Mouse (Mus musculus) G1E (cell line): ENCODE results near the gene Adam19. TPM values are rescaled to one million over a fixed set of nuclear protein-coding genes. Genes with fewer than 3 reads are reported as not detected.

Source experiments
- ATAC-seq: 2 replicates; pipeline ENCODE4 v1.8.0; 2016; ENCODE audit warnings: mild to moderate bottlenecking; ENCODE audit not compliant: insufficient number of reproducible peaks, poor library complexity, low FRiP score, severe bottlenecking; ENCODE audit errors: extremely low read depth
- DNase-seq: peaks from one replicate; pipeline ENCODE4 v3.0.0; 2012; ENCODE audit warnings: low spot score
- H3K27me3 ChIP-seq: 2 replicates; pipeline ENCODE4 v1.6.1; 2012; ENCODE audit warnings: mild to moderate bottlenecking, low read length, inconsistent platforms; ENCODE audit not compliant: insufficient read depth
- H3K36me3 ChIP-seq: replicated peaks from 2 replicates; pipeline ENCODE3; 2012; ENCODE audit warnings: mild to moderate bottlenecking, inconsistent platforms
- H3K4me1 ChIP-seq: 2 replicates; pipeline ENCODE4 v1.6.1; 2012; ENCODE audit warnings: low read depth, low read length, inconsistent platforms, mixed read lengths; ENCODE audit not compliant: insufficient read depth
- H3K4me3 ChIP-seq: 2 replicates; pipeline ENCODE4 v1.5.1; 2012; ENCODE audit warnings: low read depth, mild to moderate bottlenecking, inconsistent platforms, low read length, moderate library complexity, mixed read lengths
- H3K9me3 ChIP-seq: replicated peaks from 2 replicates; pipeline ENCODE4 v1.6.1; 2012; ENCODE audit warnings: inconsistent platforms
- CTCF ChIP-seq: IDR thresholded peaks from 2 replicates; pipeline ENCODE4 v1.5.1; 2012; ENCODE audit warnings: low read depth, low read length, inconsistent platforms, mixed read lengths
- GATA1 ChIP-seq: IDR thresholded peaks from 2 replicates; pipeline ENCODE4 v1.6.1; 2012; ENCODE audit warnings: borderline replicate concordance, low read length, inconsistent platforms, mixed read lengths
- GATA2 ChIP-seq: IDR thresholded peaks from 2 replicates; pipeline ENCODE4 v1.6.1; 2012; ENCODE audit warnings: low read depth, low read length, inconsistent platforms, borderline replicate concordance
- POLR2AphosphoS5 ChIP-seq: IDR thresholded peaks from 2 replicates; pipeline ENCODE4 v1.6.1; 2012; ENCODE audit warnings: low read depth, low read length, inconsistent platforms; ENCODE audit not compliant: insufficient replicate concordance
- TAL1 ChIP-seq: conservative IDR thresholded peaks from 2 replicates; pipeline ENCODE4 v1.6.1; 2012; ENCODE audit warnings: low read depth, low read length, inconsistent platforms, mixed read lengths
- polyA plus RNA-seq: library from polyadenylated mRNA; stranded (reverse); fragments of >175 nt; gene quantifications from 2 replicates; pipeline ENCODE4 v1.2.3, GENCODE M21; 2012
- total RNA-seq, 2 experiments: library from RNA; stranded (forward) in 1 of 2; stranded (reverse) in 1 of 2; fragments of 200-1000 nt in 1 of 2; fragments of >200 nt in 1 of 2; fragmentation: Nextera tagmentation in 1 of 2; gene quantifications; 2 replicates each; pipeline ENCODE4 v1.2.3; 2014 to 2017

The Adam19 gene
- total and polyA plus RNA-seq, 3 experiments = 0.11 TPM; not detected in 2

DNA sequence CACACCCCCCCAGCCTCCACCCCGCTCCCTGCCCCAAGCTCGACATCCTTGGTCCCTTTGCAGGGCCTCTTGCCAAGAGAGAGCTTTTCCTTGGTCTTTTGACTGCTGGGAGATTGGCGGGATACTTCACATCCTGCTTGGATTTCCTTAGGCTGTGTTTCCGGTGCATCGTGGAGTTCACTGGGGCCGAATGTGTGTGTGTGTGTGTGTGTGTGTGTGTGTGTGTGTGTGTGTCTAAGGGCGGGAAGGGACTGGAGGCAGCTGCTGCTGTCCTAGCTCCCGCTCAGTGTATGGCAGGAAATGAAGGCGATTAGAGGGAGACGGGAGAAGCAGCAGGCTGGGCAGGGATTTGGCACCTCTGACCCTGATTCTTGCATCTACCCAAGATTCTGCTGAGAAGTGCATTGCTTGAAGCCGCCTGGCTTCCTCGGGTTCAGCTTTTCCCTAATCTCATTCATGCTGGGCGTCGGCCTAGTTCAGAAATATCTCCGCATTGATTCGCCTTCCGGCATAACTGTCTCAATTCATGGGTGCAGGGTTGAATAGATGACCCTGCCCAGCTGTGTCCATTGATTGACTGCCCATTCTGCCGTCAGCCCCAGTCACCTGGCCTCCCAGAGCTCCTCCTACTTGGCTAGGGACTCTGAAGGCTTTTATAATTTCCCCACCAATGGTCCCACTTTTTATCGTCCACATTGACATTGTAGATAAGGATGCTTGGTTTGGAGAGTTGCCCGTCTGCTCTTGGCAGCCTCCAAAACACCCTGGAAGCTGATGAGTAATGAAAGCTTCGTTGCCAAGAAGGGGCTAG is 9.6 kb downstream of the Adam19 start:
- H3K27me3 ChIP-seq = peaks cover 4% of the 10 kb centered on the region
- TF ChIP-seq CTCF (no peak), GATA1 (no peak), TAL1 (no peak), GATA2 (no peak), POLR2AphosphoS5 (no peak)
- H3K9me3 ChIP-seq = no peaks in the 10 kb centered on the region
- H3K4me3 ChIP-seq = no peak overlapping the region
- ATAC-seq = no peak
- no peak for DNase-seq
- H3K36me3 ChIP-seq = no peaks in the 10 kb centered on the region
- no peaks in the 10 kb centered on the region for H3K4me1 ChIP-seq

- no peak overlapping the region for H3K4me3 ChIP-seq
- no peaks in the 10 kb centered on the region for H3K36me3 ChIP-seq
- no peak for DNase-seq
- H3K9me3 ChIP-seq = no peaks in the 10 kb centered on the region
- ATAC-seq = no peak
- no peak for TF ChIP-seq TAL1
- no peak for TF ChIP-seq GATA1
- no peak for TF ChIP-seq POLR2AphosphoS5
- no peak for TF ChIP-seq CTCF
- no peak for TF ChIP-seq GATA2
- H3K27me3 ChIP-seq = peaks cover 7% of the 10 kb centered on the region
- no peaks in the 10 kb centered on the region for H3K4me1 ChIP-seq
These were observed 11.7 kb downstream of the Adam19 start for GRCm38 (mm10) chr11:46067371-46068060.

GRCm38 (mm10) chr11:46068756-46069407 is 13.1 kb downstream of the Adam19 start:
- H3K9me3 ChIP-seq = no peaks in the 10 kb centered on the region
- H3K4me1 ChIP-seq = no peaks in the 10 kb centered on the region
- no peak overlapping the region for H3K4me3 ChIP-seq
- DNase-seq (no peak), ATAC-seq (no peak)
- peaks cover 7% of the 10 kb centered on the region for H3K27me3 ChIP-seq
- no peaks in the 10 kb centered on the region for H3K36me3 ChIP-seq
- no peak for TF ChIP-seq GATA2
- no peak for TF ChIP-seq POLR2AphosphoS5
- TF ChIP-seq CTCF = no peak
- TF ChIP-seq GATA1 = no peak

DNA sequence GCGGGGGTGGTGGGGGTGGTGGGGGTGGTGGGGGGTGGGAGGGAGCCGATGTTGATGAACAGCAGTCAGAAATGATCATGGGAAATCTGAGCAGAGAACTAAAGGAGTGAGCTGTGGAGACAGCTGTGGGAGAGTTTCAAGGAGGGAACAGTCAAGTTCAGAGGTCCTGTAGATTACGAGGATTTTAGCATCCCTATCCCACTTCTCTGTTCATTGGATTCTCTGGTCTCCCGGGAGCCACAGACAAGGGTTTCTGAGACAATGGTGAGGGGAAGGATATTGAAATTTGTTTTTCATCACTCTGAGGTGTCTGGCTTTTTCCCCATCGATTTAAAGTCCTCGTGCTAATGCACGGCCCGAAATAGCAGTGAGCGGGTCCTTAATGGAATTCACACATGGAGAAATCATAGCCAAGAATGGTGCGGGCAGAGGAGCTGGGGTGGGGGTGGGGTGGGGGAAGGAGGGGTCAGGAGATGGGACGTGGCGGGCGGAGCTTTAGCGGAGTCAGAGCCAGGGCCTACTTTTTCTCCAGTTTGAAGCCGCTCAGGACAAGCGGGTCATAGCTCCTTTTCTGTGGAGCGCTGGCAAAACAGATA is 13.7 kb downstream of the Adam19 start:
- H3K36me3 ChIP-seq = no peaks in the 10 kb centered on the region
- no peaks in the 10 kb centered on the region for H3K9me3 ChIP-seq
- H3K4me1 ChIP-seq = no peaks in the 10 kb centered on the region
- H3K27me3 ChIP-seq = peaks cover 7% of the 10 kb centered on the region
- ATAC-seq (no peak), DNase-seq (no peak)
- TF ChIP-seq TAL1 (no peak), CTCF (no peak), GATA2 (no peak), POLR2AphosphoS5 (no peak), GATA1 (no peak)
- no peak overlapping the region for H3K4me3 ChIP-seq

DNA sequence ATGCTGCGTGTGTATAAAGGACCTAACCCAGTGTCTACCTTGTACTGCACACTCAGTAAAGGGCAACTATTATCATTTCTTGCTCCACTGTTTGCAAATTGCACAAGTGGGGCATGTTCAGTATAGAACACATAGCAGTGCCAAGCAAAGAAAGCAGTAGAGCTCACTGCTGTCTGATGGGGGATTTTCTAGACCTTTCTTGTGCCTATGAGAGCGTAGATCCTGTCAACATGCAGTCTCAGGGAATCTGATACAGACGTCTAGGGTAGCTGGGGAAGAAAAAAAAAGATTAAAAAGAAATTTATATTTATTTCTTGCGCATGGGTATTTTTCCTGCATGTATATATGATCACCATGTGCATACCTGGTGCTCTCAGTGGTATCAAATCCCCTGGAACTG is 14.4 kb downstream of the Adam19 start:
- Histone ChIP-seq H3K27me3 (peaks cover 7% of the 10 kb centered on the region), H3K4me1 (no peaks in the 10 kb centered on the region), H3K4me3 (no peak overlapping the region), H3K36me3 (no peaks in the 10 kb centered on the region), H3K9me3 (no peaks in the 10 kb centered on the region)
- TF ChIP-seq GATA2 (no peak), CTCF (no peak), GATA1 (no peak), TAL1 (no peak), POLR2AphosphoS5 (no peak)
- DNase-seq = no peak
- no peak for ATAC-seq
